Mouse (Mus musculus) inflammation-experienced regulatory T-cells, adult 6 months (primary cell): Measurements from ENCODE around the gene Arrb1. TPM values are rescaled to one million over a fixed set of nuclear protein-coding genes. Genes with fewer than 3 reads are reported as not detected.

ENCODE experiments used
- ATAC-seq: one replicate; pipeline ENCODE4 v1.8.0; 2017
- polyA plus RNA-seq, 3 experiments: library from polyadenylated mRNA; unstranded; fragments of 100-300 nt; shearing (Covaris generic); gene quantifications; one replicate each; pipeline ENCODE4 v1.2.1; 2017

Arrb1 gene
- polyA plus RNA-seq, 3 experiments from 2014 or later, result 6.1 to 11.1 (median 10.6) TPM

DNA sequence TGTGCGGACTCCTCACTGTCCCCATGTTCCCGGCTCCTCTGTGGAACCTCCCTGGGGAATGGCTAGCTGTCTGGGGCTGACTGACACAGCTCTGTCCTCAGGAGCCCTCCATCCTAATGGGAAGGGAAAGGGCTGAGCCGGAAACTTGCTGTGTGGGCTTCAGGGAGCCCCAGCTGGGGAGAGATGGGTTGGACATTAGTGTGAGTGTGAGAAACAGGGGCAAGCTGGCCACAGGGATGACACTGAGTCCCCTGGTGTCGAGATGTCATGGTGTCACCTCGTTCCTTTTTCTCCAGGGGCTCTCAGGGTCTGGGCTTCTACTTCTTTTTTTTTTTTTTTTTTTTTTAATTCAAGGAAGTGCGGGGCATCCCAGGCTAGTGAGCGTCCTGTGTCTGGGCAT is 47.0 kb downstream of the Arrb1 start:
- ATAC-seq, result no peak

DNA sequence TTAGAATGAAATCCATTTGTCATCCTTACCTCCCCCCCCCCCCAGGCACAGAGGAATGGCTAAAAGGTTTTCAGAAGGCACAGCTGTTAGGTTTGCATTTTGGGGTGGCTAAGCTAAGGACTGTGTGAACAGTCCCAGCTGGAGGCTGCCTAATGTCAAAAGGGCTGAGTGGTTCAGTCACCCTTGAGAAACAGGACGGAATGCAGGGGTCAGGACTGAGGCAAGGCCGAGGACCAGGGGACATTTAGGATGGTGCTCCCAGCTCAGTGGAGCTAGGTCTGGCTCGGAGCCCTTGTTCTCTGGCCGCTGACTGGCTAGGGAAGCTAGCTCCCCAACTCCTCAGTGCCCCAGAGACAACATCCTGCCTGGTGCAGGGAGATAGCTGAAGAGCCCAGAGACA is 47.6 kb downstream of the Arrb1 start:
- no peak for ATAC-seq

DNA sequence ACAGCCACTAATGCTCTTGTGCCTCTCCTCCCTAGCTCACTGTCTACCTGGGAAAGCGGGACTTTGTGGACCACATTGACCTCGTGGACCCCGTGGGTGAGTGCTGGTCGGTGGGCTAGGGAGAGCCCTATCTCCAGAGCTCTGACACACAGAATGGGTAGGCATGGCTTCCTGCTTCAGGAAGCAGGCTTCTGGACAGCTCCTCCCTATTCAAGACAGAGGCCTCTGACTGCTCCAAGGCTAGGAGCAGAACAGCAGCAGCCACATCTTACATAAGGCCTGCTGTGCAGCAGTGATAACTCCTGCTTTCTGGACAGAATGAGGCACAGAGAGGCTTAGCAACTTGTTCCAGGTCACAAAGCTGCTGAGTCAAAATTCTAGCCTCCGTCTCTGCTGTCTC is 48.4 kb downstream of the Arrb1 start:
- no peak for ATAC-seq

DNA sequence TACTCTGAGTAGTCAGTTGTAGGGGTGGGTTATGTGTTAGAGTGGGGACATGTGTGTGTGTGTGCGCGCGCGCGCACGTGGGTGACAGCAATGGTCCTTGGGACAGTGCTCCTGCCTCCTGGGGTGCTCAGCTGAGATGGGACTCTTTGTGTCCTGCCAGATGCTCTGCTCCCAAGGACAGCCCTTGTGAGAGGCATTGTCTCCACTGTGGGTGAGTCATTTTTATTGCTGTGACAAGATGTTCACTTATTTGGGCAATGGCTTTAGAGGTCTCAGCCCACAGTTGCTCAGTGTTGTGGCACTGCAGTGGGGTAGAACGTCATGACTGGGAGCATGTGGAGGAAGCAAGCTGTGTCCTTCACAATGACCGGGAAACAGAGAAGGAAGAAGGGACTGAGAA is 50.7 kb downstream of the Arrb1 start:
- ATAC-seq, result no peak

DNA sequence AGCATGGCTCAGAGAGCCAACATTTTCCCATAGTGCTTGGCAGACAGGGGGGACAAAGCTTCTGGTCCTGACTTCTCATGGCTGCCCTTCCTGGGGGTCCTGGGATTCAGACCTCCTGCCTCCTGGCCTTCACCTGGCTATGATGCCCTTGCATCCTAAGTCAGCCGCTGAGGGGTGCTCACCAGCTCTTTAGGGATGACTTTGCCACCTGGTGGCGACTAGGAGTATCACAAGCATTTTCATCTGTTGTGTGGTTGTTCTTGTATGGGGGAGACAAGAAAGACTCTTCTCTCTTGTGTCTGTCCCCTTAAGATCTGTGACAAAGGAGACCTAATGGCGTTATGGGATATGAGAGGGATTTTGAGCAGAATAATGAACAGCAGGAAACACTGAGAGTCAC is 54.8 kb downstream of the Arrb1 start:
- no peak for ATAC-seq

DNA sequence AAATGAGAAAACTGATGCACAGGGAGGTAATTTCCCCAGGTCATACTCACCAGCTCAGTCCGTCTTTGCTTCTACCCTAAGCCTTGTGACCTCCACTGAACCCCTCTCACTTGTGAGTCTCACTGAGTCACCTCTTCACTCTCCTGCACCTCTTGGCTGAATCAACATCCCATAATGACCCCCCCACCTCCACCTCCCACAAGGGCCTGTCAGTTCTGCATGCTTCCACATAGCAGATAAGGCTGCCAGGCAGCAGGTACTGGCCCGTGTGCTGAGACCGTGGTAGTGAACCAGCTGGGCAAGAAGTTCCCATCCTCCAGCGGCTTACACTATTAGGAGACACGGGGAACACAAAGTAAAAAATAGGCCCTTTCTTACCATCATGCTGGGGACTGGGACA is 55.4 kb downstream of the Arrb1 start:
- no peak for ATAC-seq

DNA sequence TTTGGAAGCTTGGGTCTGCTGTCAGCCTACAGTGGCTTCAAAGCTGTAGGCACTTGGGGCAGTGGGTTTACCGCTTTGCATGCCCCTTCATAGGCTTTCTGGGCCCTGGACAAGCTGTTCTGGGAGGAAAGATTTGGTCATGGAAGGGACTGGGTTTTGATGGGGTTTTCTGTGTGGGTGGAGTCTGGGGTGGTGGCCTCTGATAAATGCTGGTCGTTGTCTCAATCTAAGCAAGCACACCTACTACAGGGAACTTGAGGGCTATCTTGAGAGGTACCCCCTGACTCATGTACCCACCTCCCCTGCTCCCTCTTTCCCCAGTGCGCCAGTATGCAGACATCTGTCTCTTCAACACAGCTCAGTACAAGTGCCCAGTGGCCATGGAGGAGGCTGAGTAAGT is 57.4 kb downstream of the Arrb1 start:
- ATAC-seq, result no peak

DNA sequence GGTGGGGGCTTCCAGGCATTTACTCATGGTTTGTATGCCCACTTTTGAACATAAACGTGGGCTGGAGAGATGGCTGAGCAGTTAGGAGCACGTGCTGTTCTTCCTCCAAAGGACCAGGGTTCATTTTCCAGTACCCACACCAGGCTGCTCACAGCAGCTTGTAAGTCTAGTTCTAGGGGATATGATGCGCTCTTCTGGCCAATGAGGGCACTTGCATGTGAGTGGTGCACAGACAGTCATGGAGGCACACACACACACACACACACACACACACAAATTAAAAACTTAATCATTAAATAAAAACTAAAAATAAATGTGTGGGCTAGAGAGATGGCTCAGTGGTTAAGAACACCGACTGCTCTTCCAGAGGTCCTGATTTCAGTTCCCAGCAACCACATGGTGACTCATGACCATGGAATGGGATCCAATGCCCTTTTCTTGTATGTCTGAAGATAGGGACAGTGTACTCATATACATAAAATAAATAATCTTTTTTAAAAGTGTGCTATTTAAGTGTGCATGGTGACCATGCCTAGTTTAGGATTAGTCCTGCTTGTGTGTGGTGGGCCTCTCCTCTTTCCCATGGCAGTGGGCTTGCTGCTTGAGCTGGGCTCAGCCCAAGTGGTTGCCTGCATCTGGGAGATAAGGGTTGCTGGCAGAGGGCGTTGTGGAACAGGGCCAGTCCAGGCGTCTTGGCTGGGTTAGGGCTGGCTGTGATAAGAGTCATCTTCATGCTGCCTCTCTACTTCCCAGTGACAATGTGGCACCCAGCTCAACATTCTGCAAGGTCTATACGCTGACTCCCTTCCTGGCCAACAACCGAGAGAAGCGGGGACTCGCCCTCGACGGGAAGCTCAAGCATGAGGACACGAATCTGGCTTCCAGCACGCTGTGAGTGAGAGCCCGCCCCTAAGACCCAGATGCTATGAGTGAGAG is 58.9 kb downstream of the Arrb1 start:
- ATAC-seq, result no peak

DNA sequence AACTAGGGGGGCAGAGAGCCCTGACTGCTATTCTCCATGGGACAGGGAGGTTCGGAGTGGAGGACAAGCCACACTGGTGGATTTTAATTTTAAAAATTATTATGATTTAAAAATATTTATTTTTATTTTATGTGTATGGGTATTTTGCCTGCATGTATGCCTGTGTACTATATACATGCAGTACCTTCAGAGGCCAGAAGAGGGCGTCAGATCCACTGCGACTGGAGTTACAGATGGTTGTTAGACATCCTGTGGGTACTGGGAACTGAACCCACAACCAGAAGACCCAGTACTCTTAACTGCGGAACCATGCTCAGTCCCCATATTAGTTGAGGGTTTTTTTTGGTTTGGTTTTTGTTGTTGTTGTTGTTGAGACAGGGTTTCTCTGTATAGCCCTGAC is 63.5 kb downstream of the Arrb1 start:
- ATAC-seq, result no peak

DNA sequence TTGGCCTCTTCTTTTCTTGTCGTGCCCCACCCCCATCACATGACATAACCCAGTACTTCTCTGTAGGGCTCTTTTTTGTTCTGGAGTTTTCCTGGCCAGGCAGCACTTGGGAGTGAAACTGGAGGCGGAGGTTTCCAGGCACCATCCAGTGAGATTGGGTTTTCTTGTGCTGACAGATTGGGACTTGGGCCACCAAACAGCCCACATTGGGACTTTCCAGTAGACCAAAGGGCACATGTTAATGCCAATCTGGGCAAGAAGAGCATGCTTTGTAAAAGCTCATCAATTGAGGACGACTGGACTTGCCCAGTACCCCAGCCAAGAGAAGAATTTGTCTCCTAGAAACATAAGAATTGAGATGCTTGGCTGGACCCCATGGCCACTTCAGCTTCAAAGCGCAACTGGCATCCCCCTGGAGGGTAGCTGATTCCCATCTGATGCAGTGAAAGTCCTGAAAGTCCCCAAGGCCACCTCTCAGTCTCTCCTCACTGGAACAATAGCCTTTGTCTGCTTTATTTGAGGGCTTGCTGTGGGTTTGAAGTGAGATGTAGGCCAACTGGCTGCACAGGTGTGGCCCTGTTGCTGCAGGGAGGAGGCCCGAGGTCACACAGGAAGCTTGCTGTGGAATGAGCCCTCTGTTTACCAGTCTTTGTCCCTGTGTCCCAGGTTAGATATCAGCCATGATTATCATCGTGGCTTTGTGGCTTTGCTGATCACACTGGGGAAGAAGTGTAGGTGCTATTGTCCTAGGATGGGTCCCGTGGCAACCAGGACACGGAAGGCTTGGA is 68.8 kb downstream of the Arrb1 start:
- no peak for ATAC-seq

DNA sequence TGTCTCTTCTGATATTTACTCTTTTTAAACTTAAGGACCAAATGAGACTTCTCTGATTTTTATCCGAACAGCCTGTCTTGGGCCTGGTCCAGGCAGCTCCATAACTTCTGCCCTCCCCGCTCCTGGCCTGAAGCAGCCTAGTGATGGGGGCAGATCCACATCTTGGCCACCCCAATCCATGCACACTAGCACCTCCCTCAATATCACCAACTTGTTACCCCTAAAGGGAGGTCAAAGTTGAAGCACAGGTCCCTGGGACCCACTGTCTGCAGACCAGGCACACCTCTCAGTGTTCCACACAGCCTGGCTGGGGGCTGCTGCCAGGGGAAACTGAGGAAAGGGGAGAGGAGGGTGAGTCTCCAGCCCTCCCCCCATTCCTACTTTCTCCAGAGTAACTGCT is 69.8 kb downstream of the Arrb1 start:
- ATAC-seq, result no peak

DNA sequence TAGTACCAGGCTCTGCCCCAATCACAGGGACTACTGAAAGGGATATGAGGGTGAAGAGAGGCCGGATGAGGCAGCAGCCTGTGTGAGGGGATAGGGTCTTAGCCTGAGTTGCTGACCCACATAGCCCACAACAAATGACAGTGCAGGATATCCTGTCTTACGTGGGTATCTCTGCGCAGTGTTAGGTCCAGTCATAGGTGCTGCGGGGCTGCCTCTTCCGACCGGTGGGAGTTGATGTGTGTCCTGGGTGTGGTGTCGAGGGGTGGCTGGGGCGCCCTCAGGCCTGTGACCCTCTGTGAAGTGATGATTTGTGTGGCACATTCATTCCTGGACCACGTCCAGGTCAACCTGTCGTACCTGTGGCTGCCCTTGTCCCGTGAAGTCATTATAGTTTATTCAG is 71.0 kb downstream of the Arrb1 start:
- ATAC-seq, result no peak

DNA sequence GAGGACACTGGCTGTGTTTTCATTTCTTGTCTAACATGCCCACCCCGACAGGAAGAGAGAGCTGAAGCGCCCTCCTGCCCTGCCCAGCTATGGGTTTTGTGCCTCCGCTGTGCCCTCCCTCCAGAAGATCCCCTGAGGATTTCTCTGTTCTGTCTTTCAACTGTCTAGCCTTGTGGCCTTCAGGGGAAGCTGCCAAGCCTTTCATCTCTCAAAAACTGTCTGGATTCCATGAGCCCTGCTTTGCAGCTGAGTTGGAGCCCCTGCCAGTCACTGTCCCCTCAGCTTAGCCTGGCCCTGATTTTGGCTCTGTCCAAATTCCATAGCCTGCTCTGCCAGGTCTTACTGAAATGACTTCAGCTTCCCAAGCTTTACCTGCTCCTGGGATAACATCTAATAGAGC is 71.5 kb downstream of the Arrb1 start:
- ATAC-seq, result no peak

DNA sequence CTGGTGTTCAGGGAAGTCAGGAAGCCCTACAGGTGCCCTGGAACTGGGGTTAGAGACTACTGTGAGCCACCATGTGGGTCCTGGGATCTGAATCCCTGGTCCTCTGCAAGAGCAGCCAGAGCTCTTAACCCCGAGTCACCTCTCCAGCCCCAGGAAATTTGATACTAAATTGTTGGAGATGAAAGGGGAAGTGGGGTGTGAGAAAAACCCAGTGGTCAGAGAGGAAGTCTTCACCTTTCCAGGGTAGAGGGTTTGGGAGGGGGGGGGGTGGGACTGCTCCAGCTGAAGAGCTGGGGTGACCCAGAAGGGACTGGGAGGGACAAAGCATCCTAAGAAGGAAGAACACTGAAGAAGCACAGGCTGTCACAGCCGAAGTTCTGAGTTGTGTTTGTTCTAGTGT is 72.4 kb downstream of the Arrb1 start:
- ATAC-seq, result no peak

DNA sequence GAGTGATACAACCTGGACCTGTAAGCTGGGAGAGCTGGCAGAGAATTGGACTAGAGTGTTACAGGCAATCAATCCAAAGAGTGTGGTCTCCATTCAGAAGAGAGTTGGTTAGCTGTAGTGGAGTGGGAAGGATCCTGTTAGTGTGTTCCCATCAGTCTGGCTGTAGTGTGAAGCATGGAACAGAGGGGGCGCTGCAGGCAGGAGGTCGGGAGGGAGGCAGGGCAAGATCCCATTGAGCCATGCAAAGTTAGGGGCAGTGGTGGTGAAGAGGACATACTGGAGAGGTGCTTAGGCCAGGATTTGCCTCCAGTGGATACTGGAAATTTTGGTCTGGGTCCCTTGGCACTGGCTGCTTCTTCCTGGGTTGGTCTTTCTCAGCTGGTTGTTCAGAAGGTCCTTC is 83.0 kb downstream of the Arrb1 start:
- ATAC-seq, result no peak

DNA sequence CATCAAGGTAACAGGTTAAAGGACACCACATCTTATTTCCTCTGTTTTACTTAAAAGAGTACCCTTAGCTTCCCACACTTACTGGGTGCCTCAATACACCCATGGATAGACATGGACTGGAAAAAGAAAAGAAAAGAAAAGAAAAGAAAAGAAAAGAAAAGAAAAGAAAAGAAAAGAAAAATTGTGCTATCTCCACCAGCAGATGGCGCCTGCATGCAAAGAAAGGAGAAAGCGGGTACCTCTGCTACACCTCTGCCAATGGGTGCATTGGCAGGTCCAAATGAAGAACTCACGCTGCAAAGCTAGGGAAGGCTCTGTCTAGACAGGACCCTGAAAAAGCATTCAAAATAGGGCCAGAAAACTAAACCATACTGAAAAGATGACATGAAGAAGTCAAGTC is 83.6 kb downstream of the Arrb1 start:
- ATAC-seq, result peak; percentile 25

DNA sequence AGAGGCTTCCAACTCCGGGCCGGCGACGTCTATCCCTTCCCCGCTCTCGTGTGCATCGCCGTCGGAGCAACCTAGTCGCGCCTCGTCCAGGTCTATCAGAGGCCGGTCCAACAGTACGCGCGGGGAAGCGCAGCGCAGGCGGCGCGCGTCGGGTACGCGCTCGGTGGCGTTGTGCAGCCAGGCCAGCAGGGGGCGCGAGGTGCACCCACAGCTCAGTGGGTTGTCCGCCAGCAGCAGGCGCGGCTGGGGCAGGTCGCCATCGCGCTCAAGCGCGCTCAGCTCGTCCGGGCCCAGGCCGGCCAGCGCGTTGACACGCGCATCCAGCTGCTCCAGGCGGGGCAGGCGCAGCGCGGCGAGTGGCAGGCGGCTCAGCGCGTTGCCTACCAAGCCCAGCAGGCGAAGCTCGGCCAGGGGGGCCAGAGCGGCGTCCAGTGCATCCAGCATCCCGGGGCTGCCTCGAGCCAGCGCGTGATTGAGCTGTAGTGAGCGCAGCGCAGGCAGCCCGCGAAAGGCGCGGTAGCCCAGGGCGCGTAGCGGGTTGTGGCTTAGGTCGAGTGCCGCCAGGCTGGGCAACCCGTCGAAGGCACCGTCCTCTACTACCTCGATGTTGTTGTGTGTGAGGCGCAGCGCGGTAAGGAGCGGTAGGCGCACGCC is 90.6 kb downstream of the Arrb1 start:
- peak; percentile 85 for ATAC-seq

DNA sequence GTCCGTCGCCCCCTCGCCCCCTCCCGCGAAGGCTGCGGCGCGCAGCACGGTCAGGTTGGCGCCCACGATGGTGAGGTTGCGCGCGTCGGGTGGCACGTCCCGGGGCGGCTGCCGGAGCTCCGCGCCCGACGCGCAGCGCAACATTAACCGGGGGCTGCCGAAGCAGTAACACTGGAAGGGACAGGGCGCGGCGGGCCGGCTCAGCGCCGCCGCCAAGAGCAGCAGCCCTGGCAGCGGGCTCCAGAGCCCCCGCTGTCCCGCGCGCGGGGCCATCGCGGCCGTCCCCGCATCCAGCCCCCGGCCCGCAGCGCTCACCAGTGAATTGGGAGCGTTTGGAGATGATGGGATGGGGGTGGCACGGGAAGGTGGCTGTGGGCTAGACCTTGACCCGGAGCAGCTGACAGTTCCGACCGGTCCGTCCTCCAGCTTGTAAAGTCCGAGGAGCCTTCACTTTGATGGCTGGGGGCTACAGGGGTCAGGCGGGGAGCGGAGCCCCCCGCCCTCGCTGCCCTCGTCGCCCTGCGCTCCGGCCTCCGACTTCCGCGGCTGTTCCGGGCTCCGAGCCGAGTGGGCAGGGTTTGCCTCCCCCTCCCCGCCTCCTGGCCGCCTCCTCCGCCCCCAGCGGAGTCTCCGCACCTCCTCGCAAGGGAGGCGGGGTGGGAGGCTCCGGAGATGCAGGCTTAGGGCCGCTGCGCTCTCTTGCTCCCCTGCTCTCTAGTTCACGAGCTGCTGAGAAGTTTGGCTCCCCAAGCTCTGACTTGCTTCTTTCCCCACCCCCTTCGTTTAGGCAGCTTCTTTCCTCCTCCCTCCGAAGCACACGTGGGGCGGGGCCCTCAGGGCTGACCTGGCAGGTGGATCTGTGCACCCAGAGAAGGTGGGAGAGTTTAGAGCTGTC is 91.4 kb downstream of the Arrb1 start, which contains the start of gene Tpbgl:
Gene Tpbgl (minus strand): TSS at position 728 of the 895 bp plus-strand sequence.
- no peak for ATAC-seq

DNA sequence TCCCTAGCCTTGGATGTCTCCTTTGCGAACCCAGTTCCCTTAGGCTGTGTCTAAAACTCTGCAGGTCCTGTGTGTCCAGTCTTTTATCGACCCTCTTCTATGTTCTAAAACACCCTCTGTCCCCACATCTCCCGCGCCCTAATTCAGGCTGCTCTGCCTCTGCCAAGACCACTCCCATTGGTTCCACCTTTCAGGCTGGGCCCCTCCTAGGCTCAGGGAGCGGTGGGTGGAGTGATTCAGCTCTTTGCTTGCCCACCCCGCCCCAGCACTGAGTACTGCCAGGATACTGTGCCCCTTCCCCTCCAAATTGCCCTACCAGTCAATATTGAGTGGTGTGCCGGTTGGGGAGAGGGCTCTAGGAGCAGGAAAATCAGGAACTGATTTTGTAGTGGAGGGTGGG is 92.1 kb downstream of the Arrb1 start:
- ATAC-seq, result no peak

DNA sequence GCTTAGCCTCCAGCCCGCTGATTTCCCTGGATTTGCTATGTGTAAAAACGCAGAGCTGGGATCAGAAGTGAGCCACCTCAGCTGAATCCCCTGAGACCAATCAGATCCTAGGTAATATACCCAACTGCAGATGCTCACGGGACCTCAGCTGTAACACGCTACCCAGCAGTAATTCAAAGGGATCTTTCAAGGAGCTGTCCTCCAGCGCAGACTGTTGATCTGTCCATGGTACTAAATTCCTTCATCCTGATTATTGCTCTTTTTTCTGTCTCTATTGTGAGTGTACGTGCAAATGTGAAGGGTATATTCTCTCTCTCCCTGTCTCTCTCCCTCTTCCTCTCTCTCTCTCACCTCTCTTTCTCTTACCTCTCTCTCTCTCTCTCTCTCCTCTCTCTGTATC is 97.0 kb downstream of the Arrb1 start:
- no peak for ATAC-seq

DNA sequence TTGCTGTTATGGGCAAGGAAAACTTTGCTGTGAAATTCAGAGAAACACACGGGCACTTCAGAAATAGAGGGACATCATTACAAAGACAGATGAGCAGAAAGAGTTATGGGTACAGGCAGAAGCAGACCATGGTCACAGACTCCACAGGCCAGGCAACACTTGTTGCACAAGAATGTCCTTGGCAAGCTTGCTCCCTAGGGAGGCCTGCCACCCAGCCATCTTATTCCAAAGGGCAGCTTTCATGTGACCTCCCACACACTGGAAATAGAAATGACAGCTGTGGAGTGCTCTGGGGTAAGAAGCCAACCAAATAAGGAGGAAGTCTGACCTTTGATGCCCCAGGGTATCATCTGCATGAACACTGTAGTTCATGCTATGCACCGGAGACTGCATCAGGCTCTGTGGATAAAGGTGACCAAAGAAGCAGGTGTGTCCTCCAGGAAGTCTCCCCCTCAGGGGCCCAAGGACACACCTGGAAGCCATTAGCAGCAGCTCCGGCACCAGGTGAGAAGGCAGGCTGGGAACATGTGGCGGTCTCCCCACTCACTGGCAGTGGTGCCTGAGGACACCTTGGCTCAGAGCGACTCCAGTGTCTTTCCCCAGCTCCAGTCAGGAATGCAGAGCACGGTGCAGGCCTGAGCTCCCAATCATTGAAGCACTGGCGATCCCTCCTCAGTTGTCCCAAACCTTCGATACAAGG is 98.8 kb downstream of the Arrb1 start:
- ATAC-seq, result no peak

DNA sequence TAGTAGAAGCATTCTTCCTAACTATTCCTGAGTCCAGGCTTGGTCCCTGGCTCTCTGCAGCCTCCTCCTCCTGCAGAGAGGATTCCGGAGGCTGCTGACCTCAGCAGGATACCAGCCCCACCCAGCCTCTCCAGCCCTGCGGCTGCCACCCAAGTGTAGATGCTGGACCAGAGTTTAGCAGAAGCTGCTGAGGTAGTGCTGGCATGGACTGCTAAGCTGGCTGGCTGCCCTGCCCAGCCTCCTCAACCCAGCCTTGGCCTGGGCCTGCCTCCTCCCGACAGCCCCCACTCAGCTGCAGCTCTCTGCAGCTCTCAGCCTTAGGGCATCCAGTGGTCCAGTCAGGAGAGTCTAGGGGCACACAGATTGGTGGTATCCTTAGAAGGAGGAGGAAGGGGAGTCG is 106.0 kb downstream of the Arrb1 start:
- ATAC-seq, result no peak
